Mouse (Mus musculus): ENCODE measurements around the gene Txndc15.

DNA sequence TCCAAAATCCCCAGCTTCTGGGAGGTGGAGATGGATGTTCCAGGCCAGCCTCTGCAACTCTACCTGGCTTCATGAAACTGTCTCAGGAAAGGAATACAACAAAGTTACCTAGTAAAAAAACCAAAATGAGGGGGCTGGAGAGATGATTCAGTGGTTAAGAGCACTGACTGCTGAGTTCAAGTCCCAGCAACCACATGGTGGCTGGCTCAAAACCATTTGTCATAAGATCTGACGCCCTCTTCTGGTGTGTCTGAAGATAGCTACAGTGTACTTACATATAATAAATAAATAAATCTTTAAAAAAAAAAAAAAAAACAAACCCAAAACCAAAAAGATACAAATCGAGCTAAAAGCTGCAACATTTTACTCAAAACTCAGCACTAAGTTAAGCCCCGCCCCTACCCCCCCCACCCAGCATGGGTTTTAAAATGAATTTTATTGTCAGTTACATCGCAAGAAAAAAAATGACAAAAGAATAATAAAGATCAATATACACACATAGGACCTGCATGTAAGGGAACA is 12.2 kb downstream of the Txndc15 start:
- TF ChIP-seq POLR2A (IDR thresholded peaks at IDR 0.05; ENCODE audit: insufficient read depth, low read depth, low read length) = no peak
- peak; percentile 53 for TF ChIP-seq CTCF (IDR thresholded peaks at IDR 0.05)

Data from heart, adult 2 months (tissue).